Mouse (Mus musculus) CH12.LX (cell line): Measurements from ENCODE around the gene Car4. TPM values are rescaled to one million over a fixed set of nuclear protein-coding genes. Genes with fewer than 3 reads are reported as not detected.

Experiments used
- DNase-seq: peaks from one replicate; pipeline ENCODE4 v3.0.0-alpha.2; 2013; ENCODE audit errors: extremely low read depth
- H3K27ac ChIP-seq: 2 replicates; pipeline ENCODE4 v1.5.1; 2012; ENCODE audit warnings: low read depth, mild to moderate bottlenecking, control low read depth, moderate library complexity; ENCODE audit not compliant: insufficient read depth
- H3K27me3 ChIP-seq: replicated peaks from 2 replicates; pipeline ENCODE3; 2012; ENCODE audit warnings: inconsistent platforms
- H3K36me3 ChIP-seq, 2 experiments: replicated peaks in 1 of 2; 2 replicates each; pipeline versions ENCODE3 to v1.6.1; 2012; ENCODE audit warnings: inconsistent platforms in 1 of 2, low read length in 1 of 2, mild to moderate bottlenecking in 1 of 2, mixed read lengths in 1 of 2, moderate library complexity in 1 of 2; ENCODE audit not compliant: control insufficient read depth in 1 of 2, insufficient read depth in 1 of 2
- H3K4me1 ChIP-seq, 2 experiments: 2 replicates each; pipeline ENCODE4 v1.6.1; 2012; ENCODE audit warnings: inconsistent platforms in 1 of 2, moderate library complexity in 1 of 2; ENCODE audit not compliant: insufficient read depth in 2 of 2, control insufficient read depth in 1 of 2
- H3K4me2 ChIP-seq: 2 replicates; pipeline ENCODE4 v1.6.1; 2012; ENCODE audit warnings: low read depth, mild to moderate bottlenecking, control low read depth; ENCODE audit not compliant: poor library complexity, insufficient read depth, severe bottlenecking
- H3K4me3 ChIP-seq, 3 experiments: fragments of 150-350 bp in 1 of 3; sonication (generic) in 1 of 3; replicated peaks in 1 of 3; 2 replicates each; pipeline versions ENCODE3 to v1.5.1; 2011 to 2012; ENCODE audit warnings: low read depth in 2 of 3, low read length in 2 of 3, mild to moderate bottlenecking in 2 of 3, moderate library complexity in 2 of 3, control low read depth in 1 of 3, improper control_type of control experiment in 1 of 3, inconsistent platforms in 1 of 3, mixed read lengths in 1 of 3; ENCODE audit not compliant: poor library complexity in 1 of 3
- H3K79me2 ChIP-seq: replicated peaks from 2 replicates; pipeline ENCODE4 v1.6.1; 2012; ENCODE audit warnings: mild to moderate bottlenecking, moderate library complexity; ENCODE audit not compliant: control insufficient read depth, poor library complexity, insufficient read depth, severe bottlenecking; ENCODE audit errors: extremely low read depth
- H3K9ac ChIP-seq: 2 replicates; pipeline ENCODE4 v1.6.1; 2012; ENCODE audit warnings: low read depth, mild to moderate bottlenecking, control low read depth, moderate library complexity; ENCODE audit not compliant: insufficient read depth
- H3K9me3 ChIP-seq: replicated peaks from 2 replicates; pipeline ENCODE3; 2012; ENCODE audit warnings: low read length, inconsistent platforms, mixed read lengths
- CTCF ChIP-seq, 2 experiments: IDR thresholded peaks in 1 of 2; conservative IDR thresholded peaks in 1 of 2; 2 replicates each; pipeline ENCODE4 v1.5.1; 2011 to 2012; ENCODE audit warnings: low read depth in 2 of 2, low read length in 2 of 2, improper control_type of control experiment in 1 of 2, inconsistent platforms in 1 of 2, mild to moderate bottlenecking in 1 of 2, moderate library complexity in 1 of 2
- ETS1 ChIP-seq: conservative IDR thresholded peaks from 2 replicates; pipeline ENCODE4 v1.6.1; 2012; ENCODE audit warnings: low read depth, mild to moderate bottlenecking, inconsistent platforms, low read length, improper control_type of control experiment, moderate library complexity
- GABPA ChIP-seq: IDR thresholded peaks from 2 replicates; pipeline ENCODE4 v1.6.1; 2012; ENCODE audit warnings: low read depth, low read length, improper control_type of control experiment, inconsistent platforms; ENCODE audit not compliant: insufficient replicate concordance
- MAFK ChIP-seq: IDR thresholded peaks from 2 replicates; pipeline ENCODE4 v1.6.1; 2011; ENCODE audit warnings: low read length, improper control_type of control experiment; ENCODE audit not compliant: insufficient replicate concordance
- MEF2A ChIP-seq: IDR thresholded peaks from 2 replicates; pipeline ENCODE4 v1.6.1; 2014; ENCODE audit warnings: low read depth, mild to moderate bottlenecking, inconsistent platforms, low read length, improper control_type of control experiment, borderline replicate concordance
- MYC ChIP-seq: IDR thresholded peaks from 2 replicates; pipeline ENCODE4 v1.6.1; 2011; ENCODE audit warnings: low read depth, mild to moderate bottlenecking, improper control_type of control experiment, low read length
- NRF1 ChIP-seq: IDR thresholded peaks from 2 replicates; pipeline ENCODE4 v1.6.1; 2014; ENCODE audit warnings: low read depth, mild to moderate bottlenecking, inconsistent platforms, low read length, improper control_type of control experiment, moderate library complexity
- POLR2A ChIP-seq: IDR thresholded peaks from 2 replicates; pipeline ENCODE4 v1.6.1; 2011; ENCODE audit warnings: low read depth, mild to moderate bottlenecking, improper control_type of control experiment, low read length
- RCOR1 ChIP-seq: conservative IDR thresholded peaks from 2 replicates; pipeline ENCODE4 v1.6.1; 2012; ENCODE audit warnings: low read depth, mild to moderate bottlenecking, inconsistent platforms, low read length, improper control_type of control experiment
- SIN3A ChIP-seq: IDR thresholded peaks from 2 replicates; pipeline ENCODE4 v1.6.1; 2012; ENCODE audit warnings: low read length, improper control_type of control experiment, inconsistent platforms
- TCF12 ChIP-seq: IDR thresholded peaks from 2 replicates; pipeline ENCODE4 v1.6.1; 2014; ENCODE audit warnings: low read depth, mild to moderate bottlenecking, inconsistent platforms, low read length, improper control_type of control experiment
- ZKSCAN1 ChIP-seq: IDR thresholded peaks from 2 replicates; pipeline ENCODE4 v1.6.1; 2012; ENCODE audit warnings: low read depth, inconsistent platforms, low read length, improper control_type of control experiment, borderline replicate concordance
- dilution Hi-C: fragments of 300-500 bp; cut with MboI; formaldehyde crosslinking; loops from 2 replicates; pipeline ENCODE4 v1.14.3; 2020; ENCODE audit warnings: low sequenced_read_pairs; ENCODE audit not compliant: extremely low pct_unique_long_range_greater_than_20kb, extremely low pct_ligation_motif_present
- in situ Hi-C: fragments of 300-500 bp; cut with MboI; formaldehyde crosslinking; loops from 3 replicates; pipeline ENCODE4 v1.14.3; 2019; ENCODE audit warnings: low sequenced_read_pairs, low pct_ligation_motif_present, low pct_unique_long_range_greater_than_20kb, mixed read lengths
- polyA plus RNA-seq: library from polyadenylated mRNA; unstranded; fragments of >175 nt; gene quantifications from 2 replicates; pipeline ENCODE4 v1.2.1, GENCODE M21; 2012; ENCODE audit warnings: low read depth; ENCODE audit not compliant: insufficient read length
- total RNA-seq, 2 experiments: library from RNA; depleted of rRNA; stranded (reverse); fragments of 300-350 nt in 1 of 2; fragments of >200 nt in 1 of 2; gene quantifications; 2 replicates each; pipeline ENCODE4 v1.2.3; 2012 to 2014

The Car4 gene
- not detected in 2 replicates for total RNA-seq (2012; rRNA removed)
- total RNA-seq (2014; rRNA removed), result not detected in 2 replicates
- polyA plus RNA-seq, result not detected in 2 replicates

- Histone ChIP-seq H3K27ac (no peak within 1 kb of the TSS), H3K27me3 (peaks cover 85% of the 10 kb centered on the region), H3K9me3 (no peaks in the 10 kb centered on the region), H3K9ac (no peak within 1 kb of the TSS), H3K4me1 (peaks cover 0 to 5% of the 10 kb centered on the region in 2 experiments; a peak in 1 of 4 replicates), H3K4me3 (no peak within 1 kb of the TSS), H3K4me2 (no peak within 1 kb of the TSS), H3K36me3 (no peaks in the 10 kb centered on the region), H3K79me2 (no peaks in the 10 kb centered on the region)
- DNase-seq, result no peak
- dilution Hi-C loops (no loop called here), in situ Hi-C loops (no loop called here)
- TF ChIP-seq GABPA (no peak), NRF1 (no peak), POLR2A (no peak)
Observed at GRCm38 (mm10) chr11:84957591-84958270, at the start of gene Car4. Gene Car4 (plus strand): TSS chr11:84957786.

DNA sequence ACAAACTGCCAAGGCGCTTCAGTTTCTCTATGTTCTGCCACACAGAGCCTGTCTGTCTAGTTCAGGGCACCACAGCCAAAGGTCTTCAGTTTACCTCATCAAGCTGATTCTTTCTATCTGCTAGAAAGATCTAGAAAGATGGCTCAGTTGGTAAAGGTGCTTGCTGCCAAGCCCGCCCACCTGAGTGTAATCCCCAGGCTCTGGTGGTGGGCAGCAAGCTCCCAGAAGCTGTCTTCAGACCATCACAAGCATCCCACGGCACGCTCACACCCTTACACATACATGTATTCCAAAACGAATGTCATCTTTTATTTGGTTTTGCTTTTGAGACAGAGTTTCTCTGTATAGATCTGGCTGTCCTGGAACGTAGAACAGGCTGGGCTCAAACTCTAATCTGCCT lies 49.1 kb upstream of the Car4 start:
- Histone ChIP-seq H3K4me2 (no peak overlapping the region), H3K36me3 (peaks cover 77 to 93% of the 10 kb centered on the region in 2 experiments), H3K79me2 (no peaks in the 10 kb centered on the region), H3K4me1 (peaks cover 0 to 5% of the 10 kb centered on the region in 2 experiments; a peak in 1 of 4 replicates), H3K9ac (no peak overlapping the region), H3K27me3 (no peaks in the 10 kb centered on the region), H3K27ac (no peak overlapping the region), H3K4me3 (no peak overlapping the region), H3K9me3 (no peaks in the 10 kb centered on the region)
- no peak for DNase-seq
- TF ChIP-seq ETS1 (no peak), ZKSCAN1 (no peak), SIN3A (no peak), MYC (no peak), TCF12 (no peak), MAFK (no peak), MEF2A (no peak), RCOR1 (no peak)
- in situ Hi-C loops, result no loop called here
- dilution Hi-C loops, result no loop called here

- Histone ChIP-seq H3K4me2 (no peak overlapping the region), H3K36me3 (peaks cover 73 to 88% of the 10 kb centered on the region in 2 experiments), H3K4me3 (no peak overlapping the region), H3K9ac (no peak overlapping the region), H3K9me3 (no peaks in the 10 kb centered on the region), H3K27ac (no peak overlapping the region), H3K4me1 (peaks cover 0 to 19% of the 10 kb centered on the region in 2 experiments; a peak in 2 of 4 replicates), H3K27me3 (no peaks in the 10 kb centered on the region), H3K79me2 (peaks cover 14% of the 10 kb centered on the region)
- in situ Hi-C loops, result loop anchor here (10.0 kb wide), 1 partner anchor 344 kb away; no protein-coding TSS in a partner anchor
- TF ChIP-seq CTCF (conservative IDR thresholded peaks at IDR 0.05 in 1 of 2, IDR thresholded peaks at IDR 0.05 in 1 of 2; ENCODE audit: low read depth in 2 of 2, low read length in 2 of 2) (no peak), SIN3A (no peak)
- dilution Hi-C loops, result no loop called here
- DNase-seq, result no peak
Observed at GRCm38 (mm10) chr11:84910411-84910810, 47.2 kb upstream of the Car4 start.
